Mouse (Mus musculus) cerebellum, adult 11 months (tissue): ENCODE results near the gene Eapp.

Experiments
- DNase-seq: peaks from one replicate; pipeline ENCODE4 v3.0.0; 2022

The Eapp gene

DNA sequence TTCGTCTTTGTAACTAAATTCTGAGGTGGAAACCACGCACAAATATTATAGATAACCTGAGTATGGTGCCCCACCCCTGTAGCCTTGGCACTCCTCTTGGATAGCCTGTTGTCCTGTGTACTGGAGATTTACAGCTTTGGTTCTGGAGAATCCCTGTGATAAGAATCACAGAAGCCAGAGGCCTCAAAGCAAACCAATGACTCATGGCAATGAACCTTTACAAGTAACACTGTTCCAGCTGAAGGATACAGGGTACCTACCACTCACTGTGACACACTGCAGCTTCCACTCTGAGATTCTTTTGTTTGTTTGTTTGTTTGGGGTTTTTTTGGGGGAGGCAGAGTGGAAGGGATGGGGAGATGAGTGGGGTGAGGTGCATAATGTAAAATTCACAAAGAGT lies 73.8 kb downstream of the Eapp start:
- no peak for DNase-seq
